ENCODE assay signal across 7 mouse cellular contexts in genomic region chr8:71709800-71710446, GRCm38 (mm10). TPM values are rescaled to one million over a fixed set of nuclear protein-coding genes. Genes with fewer than 3 reads are reported as not detected.
DNase-seq lines count a peak whose midpoint lies in the region; ATAC-seq lines count a peak whose summit lies in the region.

No protein-coding gene starts in this region.

- H3K4me2 ChIP-seq in limb, embryonic 12.5 days, result peak overlapping the region; percentile 46
- peak overlapping the region; percentile 47 for H3K4me2 ChIP-seq in midbrain, embryonic 14.5 days (ENCODE audit: low read length)

- H3K36me3 ChIP-seq in limb, embryonic 12.5 days, result no peaks in the 10 kb centered on the region
- peaks cover 56% of the 10 kb centered on the region for H3K36me3 ChIP-seq in midbrain, embryonic 14.5 days (ENCODE audit: control insufficient read depth, insufficient read depth, low read length)

- peak; percentile 89 for DNase-seq in adrenal gland, postnatal 10 days
- peak; percentile 62 for DNase-seq in embryo, embryonic 11.5 days (ENCODE audit: low read depth, low spot score)
- peak; percentile 69 to 91 for DNase-seq in heart, adult 18-20 months
- peak; percentile 70 to 87 for DNase-seq in kidney, adult 8-10 months
- peak; percentile 92 for DNase-seq in midbrain, embryonic 14.5 days
- peak; percentile 85 to 93 for DNase-seq in spleen, postnatal 10 days (ENCODE audit: low spot score in 2 of 2)

- peaks cover 55% of the 10 kb centered on the region for H3K27me3 ChIP-seq in limb, embryonic 12.5 days
- 0 out of 2 replicates have a peak, but pooled peaks cover 3% of the 10 kb centered on the region for H3K27me3 ChIP-seq in midbrain, embryonic 14.5 days (ENCODE audit: control insufficient read depth, insufficient read depth, low read length)

- peak; percentile 54 for ATAC-seq in limb, embryonic 12.5 days (ENCODE audit: insufficient number of reproducible peaks, insufficient read depth, low FRiP score, low TSS enrichment, low read depth)
- ATAC-seq in midbrain, embryonic 14.5 days (ENCODE audit: low FRiP score, low TSS enrichment), result peak; percentile 70

- no peak overlapping the region for H3K9ac ChIP-seq in limb, embryonic 12.5 days (replicated peaks)
- H3K9ac ChIP-seq in midbrain, embryonic 14.5 days (replicated peaks; ENCODE audit: low read length), result 0 out of 2 replicates have a peak overlapping the region, but pooled peaks have one; percentile 26

- peak overlapping the region; percentile 16 for H3K4me3 ChIP-seq in limb, embryonic 12.5 days (replicated peaks)
- H3K4me3 ChIP-seq in midbrain, embryonic 14.5 days (replicated peaks; ENCODE audit: low read depth, low read length), result no peak overlapping the region; the same call in 1 of the 2 replicates

- no peaks in the 10 kb centered on the region for H3K9me3 ChIP-seq in limb, embryonic 12.5 days
- H3K9me3 ChIP-seq in midbrain, embryonic 14.5 days (ENCODE audit: control insufficient read depth, low read length), result no peaks in the 10 kb centered on the region

- H3K4me1 ChIP-seq in limb, embryonic 12.5 days (replicated peaks), result peaks cover 3% of the 10 kb centered on the region; the same call in 1 of the 2 replicates
- peaks cover 7% of the 10 kb centered on the region; the same call in 1 of the 2 replicates for H3K4me1 ChIP-seq in midbrain, embryonic 14.5 days (ENCODE audit: control insufficient read depth, insufficient read depth, low read length)

- H3K27ac ChIP-seq in limb, embryonic 12.5 days, result no peak overlapping the region
- H3K27ac ChIP-seq in midbrain, embryonic 14.5 days (replicated peaks; ENCODE audit: low read depth, low read length), result no peak overlapping the region

- WGBS in limb, embryonic 12.5 days, result 22% methylated on average over 25 of the region's 25 CpGs
- 19% methylated on average over 25 of the region's 25 CpGs for WGBS in midbrain, embryonic 14.5 days

RNA-seq across cellular contexts. Expression of gene B3gnt3, which starts 8.3 kb away (rescaled TPM):
- 1 to 10 TPM; 6.4 to 6.7 TPM for total RNA-seq in adrenal gland, postnatal 10 days (2021)
- total RNA-seq in heart, adult 18-20 months (2021), result 1 to 10 TPM; 4.9 to 5.9 TPM
- 0.70 and 1.1 TPM in 2 replicates for polyA plus RNA-seq in limb, embryonic 12.5 days (2016; fragmentation: Nextera tagmentation; extraction: Ambion mirVana)
- 0.11 and 0.20 TPM in 2 replicates for polyA plus RNA-seq in midbrain, embryonic 14.5 days (2014; fragmentation: Nextera tagmentation; extraction: Ambion mirVana)

RNA-seq across cellular contexts. Expression of gene Fcho1, which starts 15.6 kb away (rescaled TPM):
- 1 to 10 TPM; 4.8 to 8.4 TPM for total RNA-seq in adrenal gland, postnatal 10 days (2021)
- total RNA-seq in heart, adult 18-20 months (2021), result 1 to 10 TPM in 1 of 2 experiments, under 1 TPM in 1; 0.79 to 2.4 TPM
- polyA plus RNA-seq in limb, embryonic 12.5 days (2016; fragmentation: Nextera tagmentation; extraction: Ambion mirVana), result 5.5 and 6.0 TPM in 2 replicates
- polyA plus RNA-seq in midbrain, embryonic 14.5 days (2014; fragmentation: Nextera tagmentation; extraction: Ambion mirVana), result 66.5 and 74.6 TPM in 2 replicates

RNA-seq across cellular contexts. Expression of gene Insl3, which starts 20.9 kb away (rescaled TPM):
- 10 to 100 TPM in 1 of 2 experiments, 1 to 10 TPM in 1; 7.3 to 10.8 TPM for total RNA-seq in adrenal gland, postnatal 10 days (2021)
- total RNA-seq in heart, adult 18-20 months (2021), result 1 to 10 TPM; 1.3 to 1.6 TPM
- 0.54 and 0.64 TPM in 2 replicates for polyA plus RNA-seq in limb, embryonic 12.5 days (2016; fragmentation: Nextera tagmentation; extraction: Ambion mirVana)
- 0.89 TPM in 1 of 2 replicates, not detected in the other for polyA plus RNA-seq in midbrain, embryonic 14.5 days (2014; fragmentation: Nextera tagmentation; extraction: Ambion mirVana)

RNA-seq across cellular contexts. Expression of gene Jak3, which starts 33.8 kb away (rescaled TPM):
- 10 to 100 TPM; 18.5 to 25.9 TPM for total RNA-seq in adrenal gland, postnatal 10 days (2021)
- 1 to 10 TPM; 7.3 to 8.3 TPM for total RNA-seq in heart, adult 18-20 months (2021)
- polyA plus RNA-seq in limb, embryonic 12.5 days (2016; fragmentation: Nextera tagmentation; extraction: Ambion mirVana), result 3.8 and 4.4 TPM in 2 replicates
- polyA plus RNA-seq in midbrain, embryonic 14.5 days (2014; fragmentation: Nextera tagmentation; extraction: Ambion mirVana), result 2.5 and 3.6 TPM in 2 replicates

RNA-seq across cellular contexts. Expression of gene Unc13a, which starts 38.4 kb away (rescaled TPM):
- 1 to 10 TPM; 3.8 to 7.1 TPM for total RNA-seq in adrenal gland, postnatal 10 days (2021)
- total RNA-seq in heart, adult 18-20 months (2021), result under 1 TPM; 0.55 to 0.87 TPM
- 0.60 and 0.86 TPM in 2 replicates for polyA plus RNA-seq in limb, embryonic 12.5 days (2016; fragmentation: Nextera tagmentation; extraction: Ambion mirVana)
- 17.4 and 18.9 TPM in 2 replicates for polyA plus RNA-seq in midbrain, embryonic 14.5 days (2014; fragmentation: Nextera tagmentation; extraction: Ambion mirVana)
